Mouse (Mus musculus) cerebellum, postnatal 4 days (tissue): ENCODE data around the gene Amy2a1.
"Not testable (repeated sequence)": the region's sequence is repeated elsewhere in the genome, so short reads cannot be mapped to it uniquely, and the experiment has no call there.

Experiments used
- DNase-seq, 2 experiments: peaks; one replicate each; pipeline ENCODE4 v3.0.0; 2022; ENCODE audit warnings: low spot score in 2 of 2, mixed read lengths in 1 of 2

Amy2a1 gene

GRCm38 (mm10) chr3:113532328-113532727 is at the start of gene Amy2a1:
Amy2a1 (minus strand) TSS chr3:113532428.
- DNase-seq = not testable (repeated sequence)

DNA sequence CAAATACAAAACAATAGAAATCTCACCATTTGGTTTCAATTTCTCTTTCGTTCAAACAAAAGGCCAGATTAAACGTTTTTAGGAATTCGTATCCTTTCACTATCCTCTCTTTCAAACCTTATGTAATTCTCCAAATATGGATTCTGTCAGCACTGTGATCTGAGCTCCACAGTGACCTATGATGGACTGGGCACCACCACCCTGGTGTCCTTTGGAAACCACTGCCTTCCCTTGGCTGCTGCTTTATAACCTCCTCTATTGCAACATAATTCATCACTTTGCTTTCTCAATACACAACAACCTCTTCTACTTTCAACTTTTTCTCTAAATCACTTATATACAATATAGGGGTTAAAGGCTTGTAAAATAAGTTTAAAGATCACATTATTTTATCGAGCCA is 42.4 kb upstream of the Amy2a1 start:
- no peak for DNase-seq

- no peak for DNase-seq
Measured at GRCm38 (mm10) chr3:113574138-113574537, 41.9 kb upstream of the Amy2a1 start.

- no peak for DNase-seq
Measured at GRCm38 (mm10) chr3:113572158-113572557, 39.9 kb upstream of the Amy2a1 start.

GRCm38 (mm10) chr3:113539692-113540091 is 7.5 kb upstream of the Amy2a1 start:
- DNase-seq = no peak
